Mouse (Mus musculus): ENCODE measurements around the gene Gnai3.

GRCm38 (mm10) chr3:108105281-108105680 is 40.7 kb downstream of the Gnai3 start:
- TF ChIP-seq CTCF (IDR thresholded peaks at IDR 0.05; ENCODE audit: low read depth) (peak; percentile 28; the same call in 1 of the 2 replicates), EP300 (IDR thresholded peaks at IDR 0.05; ENCODE audit: low read depth) (no peak)
